Mouse (Mus musculus): ENCODE measurements around the gene Ddx41.

- TF ChIP-seq POLR2A (IDR thresholded peaks at IDR 0.05; ENCODE audit: control insufficient read depth, low read depth, low read length): no peak
- no peak for TF ChIP-seq CTCF (IDR thresholded peaks at IDR 0.05; ENCODE audit: control insufficient read depth, insufficient read depth, insufficient replicate concordance, low read depth, low read length)
Observed at GRCm38 (mm10) chr13:55510668-55511491, 25.6 kb downstream of the Ddx41 start.

All from testis, adult 2 months (tissue).